Mouse (Mus musculus): ENCODE measurements around the gene Robo1.

DNA sequence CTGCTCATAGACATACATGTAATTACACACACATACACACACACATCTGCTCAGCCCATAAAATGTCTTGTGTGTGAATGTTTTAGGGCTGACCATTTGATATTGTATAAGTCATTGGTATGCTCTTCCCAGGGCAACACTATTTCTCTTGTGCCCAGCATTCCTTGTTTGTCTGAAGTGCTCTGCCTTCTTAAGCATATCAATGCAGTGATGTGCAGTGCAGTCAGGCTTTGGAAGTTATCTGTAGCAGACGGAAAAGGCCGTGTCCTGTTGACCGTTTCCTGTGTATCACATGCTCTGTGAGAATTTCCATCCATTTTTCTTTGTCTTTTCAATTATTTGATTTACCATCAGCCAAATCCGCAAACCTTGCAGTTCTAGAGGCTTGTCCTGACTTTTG is 412.9 kb downstream of the Robo1 start:
- TF ChIP-seq POLR2A (IDR thresholded peaks at IDR 0.05; ENCODE audit: insufficient read depth, low read depth, low read length) (no peak), CTCF (IDR thresholded peaks at IDR 0.05; ENCODE audit: insufficient read depth, low read depth, low read length) (no peak)
